Mouse (Mus musculus) olfactory bulb, adult 2 months (tissue): ENCODE data around the gene Lrrc8a.

Experiments used
- CTCF ChIP-seq: fragments of 200-500 bp; IDR thresholded peaks from 2 replicates; pipeline ENCODE4 v1.5.1; 2012; ENCODE audit warnings: low read depth, mild to moderate bottlenecking, low read length, moderate library complexity; ENCODE audit not compliant: insufficient read depth
- POLR2A ChIP-seq: fragments of 200-500 bp; IDR thresholded peaks from 2 replicates; pipeline ENCODE4 v1.6.1; 2012; ENCODE audit warnings: mild to moderate bottlenecking, low read depth, low read length, moderate library complexity; ENCODE audit not compliant: insufficient read depth

- TF ChIP-seq POLR2A (no peak), CTCF (no peak)
Observed at GRCm38 (mm10) chr2:30194656-30195055, 42.9 kb upstream of the Lrrc8a start.
